Mouse (Mus musculus) gastrocnemius, postnatal 4 days (tissue): ENCODE data around the gene Idh3b. TPM values are rescaled to one million over a fixed set of nuclear protein-coding genes. Genes with fewer than 3 reads are reported as not detected.

Experiments
- DNase-seq, 2 experiments: peaks; one replicate each; pipeline ENCODE4 v3.0.0; 2021 to 2022; ENCODE audit warnings: low spot score in 2 of 2, mixed read lengths in 2 of 2
- total RNA-seq, 2 experiments: library from RNA; stranded (reverse); gene quantifications; 2 replicates each; pipeline ENCODE4 v1.2.3; 2021

Gene Idh3b
- total RNA-seq, 2 experiments from 2014 or later: 282 to 290 TPM

- DNase-seq: no peak
Measured at GRCm38 (mm10) chr2:130268074-130268473, 16.3 kb downstream of the Idh3b start.

DNA sequence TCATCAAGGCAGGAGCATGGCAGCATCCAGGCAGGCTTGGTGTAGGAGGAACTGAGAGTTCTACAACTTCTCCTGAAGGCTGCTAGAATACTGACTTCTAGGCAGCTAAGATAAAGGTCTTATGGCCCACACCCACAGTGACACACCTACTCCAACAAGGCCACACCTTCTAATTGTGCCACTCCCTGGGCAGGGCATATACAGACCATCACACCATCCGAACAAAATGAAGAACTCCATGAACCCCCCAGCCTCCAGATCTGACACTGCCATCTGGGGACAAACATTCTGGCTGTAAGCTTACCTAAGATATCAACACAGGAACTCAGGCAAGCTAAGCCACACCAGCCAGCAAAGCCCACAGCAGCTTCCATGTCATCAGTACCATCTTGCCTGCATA, 18.8 kb downstream of the Idh3b start:
- DNase-seq: no peak

GRCm38 (mm10) chr2:130262398-130262797, 21.9 kb downstream of the Idh3b start:
- no peak for DNase-seq

DNA sequence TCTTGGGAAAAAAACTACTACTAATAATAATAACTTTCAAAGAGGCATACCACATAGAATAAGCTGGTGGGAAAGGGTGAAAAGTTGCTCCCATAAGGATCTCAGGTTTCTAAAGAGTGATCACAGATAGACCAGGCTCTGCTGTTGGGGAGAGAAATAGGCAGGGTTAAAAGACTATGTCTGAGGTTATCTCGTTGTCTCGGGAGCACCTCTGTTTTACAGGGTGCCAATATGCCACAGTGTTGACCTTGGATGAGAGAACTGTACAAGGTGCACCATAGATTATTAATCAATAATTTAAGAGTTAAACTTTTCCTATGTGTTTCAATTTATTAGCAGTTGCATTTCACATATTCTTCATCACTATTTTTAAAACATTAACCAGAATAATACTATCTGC, 22.4 kb downstream of the Idh3b start:
- DNase-seq: no peak

- DNase-seq: no peak
Measured at GRCm38 (mm10) chr2:130260822-130261221, 23.5 kb downstream of the Idh3b start.

GRCm38 (mm10) chr2:130256762-130257161, 27.6 kb downstream of the Idh3b start:
- DNase-seq: no peak

GRCm38 (mm10) chr2:130248226-130248625, 36.1 kb downstream of the Idh3b start:
- no peak for DNase-seq

- no peak for DNase-seq
Measured at GRCm38 (mm10) chr2:130246912-130247311, 37.4 kb downstream of the Idh3b start.

Other genes starting within 250 kb of the Idh3b start
- gene Tgm6, start 172.1 kb downstream of the Idh3b start, total RNA-seq: not detected
- 100 to 1,000 TPM; 188 to 199 TPM for gene Snrpb, start 105.1 kb downstream of the Idh3b start, total RNA-seq
- gene Tmc2, start 89.4 kb downstream of the Idh3b start, total RNA-seq: not detected
- 10 to 100 TPM; 66.9 to 84.6 TPM for gene Nop56, start 10.1 kb downstream of the Idh3b start, total RNA-seq
- 1 to 10 TPM; 2.1 to 2.7 TPM for gene Ebf4, start 10.6 kb upstream of the Idh3b start, total RNA-seq
- gene Cpxm1, start 113.0 kb upstream of the Idh3b start, total RNA-seq: 10 to 100 TPM; 19.7 to 19.9 TPM
- not detected for gene Gm28372, start 120.7 kb upstream of the Idh3b start, total RNA-seq
- gene 1700020A23Rik, start 120.7 kb upstream of the Idh3b start, total RNA-seq: not detected
- not detected for gene Tmem239, start 121.9 kb upstream of the Idh3b start, total RNA-seq
- gene Vps16, start 139.8 kb upstream of the Idh3b start, total RNA-seq: 10 to 100 TPM; 37.3 to 44.6 TPM
- 10 to 100 TPM; 10.6 to 11.6 TPM for gene Pced1a, start 140.2 kb upstream of the Idh3b start, total RNA-seq
- 10 to 100 TPM; 73.2 to 74.7 TPM for gene Ptpra, start 165.7 kb upstream of the Idh3b start, total RNA-seq